Mouse (Mus musculus) liver, postnatal 0 days (tissue): Measurements from ENCODE around the gene Pappa2.

Experiments used
- CTCF ChIP-seq: sonication (generic); IDR thresholded peaks from 2 replicates; pipeline ENCODE4 v1.5.1; 2016; ENCODE audit warnings: antibody characterized with exemption, low read depth
- EP300 ChIP-seq: IDR thresholded peaks from 2 replicates; pipeline ENCODE4 v1.6.1; 2016; ENCODE audit warnings: antibody characterized with exemption, low read depth, mild to moderate bottlenecking

DNA sequence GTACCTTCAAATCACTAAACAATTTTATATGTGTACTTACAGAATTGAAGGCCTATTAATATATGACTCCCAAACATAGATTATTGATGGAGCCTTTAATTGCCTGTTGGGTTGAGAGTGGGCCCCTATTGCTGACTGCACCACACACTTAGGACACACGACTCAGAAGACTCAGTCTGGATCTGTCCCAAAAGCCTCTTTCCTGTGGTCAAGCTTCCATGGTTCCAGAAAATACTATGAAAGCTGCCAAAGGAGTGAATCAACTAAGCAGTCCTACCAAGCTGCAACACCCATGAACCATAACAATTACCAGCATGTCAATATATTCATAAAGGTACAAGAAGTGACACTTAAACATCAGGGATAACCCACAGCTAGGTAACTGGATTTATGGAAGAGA lies 106.7 kb downstream of the Pappa2 start:
- TF ChIP-seq CTCF (no peak), EP300 (no peak)
